ENCODE assay signal across 8 mouse cellular contexts in genomic region chr15:103185462-103186198, GRCm38 (mm10). TPM values are rescaled to one million over a fixed set of nuclear protein-coding genes. Genes with fewer than 3 reads are reported as not detected.
A peak's percentile ranks its signal among the peaks of the same experiment; 100 is the strongest.
DNase-seq lines count a peak whose midpoint lies in the region; ATAC-seq lines count a peak whose summit lies in the region.

No protein-coding gene starts in this region.

- peak; percentile 72 for DNase-seq in adrenal gland, adult 2 months
- DNase-seq in adrenal gland, adult 18-20 months (ENCODE audit: low spot score in 2 of 2): no peak
- peak; percentile 57 for DNase-seq in ovary, postnatal 36 days (ENCODE audit: low spot score)
- no peak for DNase-seq in ovary, adult 18-20 months (ENCODE audit: low spot score)
- DNase-seq in embryo, embryonic 11 days: peak; percentile 76
- peak; percentile 78 for DNase-seq in lung, postnatal 10 days
- DNase-seq in splenic B cell, adult 2 months (ENCODE audit: low read depth, low spot score): peak; percentile 55

- H3K9ac ChIP-seq in kidney, embryonic 15.5 days: no peak overlapping the region

- ATAC-seq in kidney, embryonic 15.5 days (replicated peaks; ENCODE audit: low FRiP score): no peak

- H3K36me3 ChIP-seq in kidney, embryonic 15.5 days: no peaks in the 10 kb centered on the region; the same call in 1 of the 2 replicates
- no peaks in the 10 kb centered on the region for H3K36me3 ChIP-seq in splenic B cell, adult 2 months (ENCODE audit: control insufficient read depth, insufficient read depth, low read length, poor library complexity, severe bottlenecking)

- H3K27me3 ChIP-seq in kidney, embryonic 15.5 days: 0 out of 2 replicates have a peak, but pooled peaks cover 5% of the 10 kb centered on the region
- no peaks in the 10 kb centered on the region for H3K27me3 ChIP-seq in splenic B cell, adult 2 months (ENCODE audit: control insufficient read depth, insufficient read depth, low read length, poor library complexity, severe bottlenecking)

- 49% methylated on average over 19 of the region's 19 CpGs for WGBS in kidney, embryonic 15.5 days

- H3K4me2 ChIP-seq in kidney, embryonic 15.5 days: no peak overlapping the region

- no peak overlapping the region for H3K4me3 ChIP-seq in kidney, embryonic 15.5 days (replicated peaks)

- H3K27ac ChIP-seq in kidney, embryonic 15.5 days: peak overlapping the region; percentile 10; the same call in 1 of the 2 replicates

- peaks cover 50% of the 10 kb centered on the region for H3K4me1 ChIP-seq in kidney, embryonic 15.5 days

- H3K9me3 ChIP-seq in kidney, embryonic 15.5 days (replicated peaks): no peaks in the 10 kb centered on the region

RNA-seq across cellular contexts. Expression of gene Smug1, which starts 18.7 kb away (rescaled TPM):
- 10 to 100 TPM; 11.0 to 16.7 TPM for total RNA-seq in adrenal gland, adult 2 months (2021)
- 16.6 and 17.1 TPM in 2 replicates for polyA plus RNA-seq in adrenal gland, adult 2 months (2012; rRNA removed)
- 10 to 100 TPM; 12.5 to 13.2 TPM for total RNA-seq in adrenal gland, adult 18-20 months (2021)
- 17.7 and 18.0 TPM in 2 replicates for polyA plus RNA-seq in kidney, embryonic 15.5 days (2015; fragmentation: Nextera tagmentation; extraction: Ambion mirVana)

RNA-seq across cellular contexts. Expression of gene Cbx5, which starts 54.0 kb away (rescaled TPM):
- 10 to 100 TPM; 76.3 to 80.2 TPM for total RNA-seq in adrenal gland, adult 2 months (2021)
- polyA plus RNA-seq in adrenal gland, adult 2 months (2012; rRNA removed): 4.4 and 4.7 TPM in 2 replicates
- total RNA-seq in adrenal gland, adult 18-20 months (2021): 10 to 100 TPM; 65.0 to 76.3 TPM
- 124 and 125 TPM in 2 replicates for polyA plus RNA-seq in kidney, embryonic 15.5 days (2015; fragmentation: Nextera tagmentation; extraction: Ambion mirVana)

RNA-seq across cellular contexts. Expression of gene Hnrnpa1, which starts 54.6 kb away (rescaled TPM):
- 100 to 1,000 TPM; 140 to 208 TPM for total RNA-seq in adrenal gland, adult 2 months (2021)
- 8.1 TPM in 2 replicates for polyA plus RNA-seq in adrenal gland, adult 2 months (2012; rRNA removed)
- 100 to 1,000 TPM; 160 to 179 TPM for total RNA-seq in adrenal gland, adult 18-20 months (2021)
- polyA plus RNA-seq in kidney, embryonic 15.5 days (2015; fragmentation: Nextera tagmentation; extraction: Ambion mirVana): 1,025 and 1,038 TPM in 2 replicates

Comparison
In these comparisons a context has a peak if more than half of its experiments do, and no peak if none do; other contexts are left out.
1. DNase-seq: peak in adrenal gland, adult 2 months (single experiment), ovary, postnatal 36 days (single experiment), embryo, embryonic 11 days (single experiment), lung, postnatal 10 days (single experiment) and splenic B cell, adult 2 months (single experiment); none in adrenal gland, adult 18-20 months (0 of 2) and ovary, adult 18-20 months (single experiment).